Mouse (Mus musculus) embryonic stem cell, embryonic (primary cell): ENCODE results near the gene Olfr433.
"Not testable (repeated sequence)": the region's sequence is repeated elsewhere in the genome, so short reads cannot be mapped to it uniquely, and the experiment has no call there.

Experiments used
- CTCF ChIA-PET, 4 experiments: fragments of 300-600 bp in 2 of 4; fragments of 350-600 bp in 2 of 4; sonication (Branson Sonifier 250); formaldehyde crosslinking; loops; one replicate each; lab custom pipeline; 2022; ENCODE audit warnings: inconsistent platforms in 2 of 4; lab: Charles Lee
- POLR2A ChIA-PET, 4 experiments: fragments of 300-600 bp in 2 of 4; fragments of 350-600 bp in 2 of 4; sonication (Branson Sonifier 250); formaldehyde crosslinking; loops; one replicate each; lab custom pipeline; 2022; ENCODE audit warnings: antibody characterized with exemption in 4 of 4, inconsistent platforms in 1 of 4; lab: Charles Lee

Olfr433 gene

DNA sequence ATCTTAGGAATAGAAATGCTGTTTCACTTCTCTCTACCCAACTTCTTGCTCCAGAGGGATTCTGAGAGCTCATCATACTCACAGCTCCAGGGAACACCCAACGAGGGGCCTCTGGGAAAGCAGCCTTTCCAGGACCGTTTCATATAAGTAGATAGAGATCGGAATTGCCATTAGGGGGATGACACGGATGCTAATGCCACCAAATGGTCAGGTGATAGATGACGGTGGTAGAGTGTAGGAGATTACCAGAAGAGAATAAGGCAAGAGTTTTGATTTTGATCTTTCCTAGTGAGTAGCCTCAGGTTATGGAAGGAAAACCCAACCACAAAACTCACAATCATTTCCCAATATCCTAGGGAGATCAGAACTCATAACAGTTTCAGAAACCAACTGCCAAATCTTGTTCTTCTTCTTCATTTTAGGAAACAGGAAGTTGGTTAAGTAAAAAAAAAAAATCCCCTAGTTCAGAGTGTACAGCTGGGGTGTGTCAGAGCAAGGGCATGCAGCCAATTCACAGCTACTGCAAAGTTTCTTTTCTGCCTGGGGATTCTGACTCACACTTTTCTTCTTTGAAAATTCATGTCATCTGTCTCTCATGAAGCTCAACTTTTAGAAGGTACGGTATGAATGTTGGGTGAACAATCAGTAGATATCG lies at the start of gene Olfr433:
TSS of gene Olfr433 (plus strand) at position 183 of the 655 bp plus-strand sequence.
- POLR2A ChIA-PET, result no interaction called here
- CTCF ChIA-PET, result no interaction called here

- POLR2A ChIA-PET, result no interaction called here
- CTCF ChIA-PET, result no interaction called here
Observed at GRCm38 (mm10) chr1:173995003-173995402, 45.5 kb upstream of the Olfr433 start.

DNA sequence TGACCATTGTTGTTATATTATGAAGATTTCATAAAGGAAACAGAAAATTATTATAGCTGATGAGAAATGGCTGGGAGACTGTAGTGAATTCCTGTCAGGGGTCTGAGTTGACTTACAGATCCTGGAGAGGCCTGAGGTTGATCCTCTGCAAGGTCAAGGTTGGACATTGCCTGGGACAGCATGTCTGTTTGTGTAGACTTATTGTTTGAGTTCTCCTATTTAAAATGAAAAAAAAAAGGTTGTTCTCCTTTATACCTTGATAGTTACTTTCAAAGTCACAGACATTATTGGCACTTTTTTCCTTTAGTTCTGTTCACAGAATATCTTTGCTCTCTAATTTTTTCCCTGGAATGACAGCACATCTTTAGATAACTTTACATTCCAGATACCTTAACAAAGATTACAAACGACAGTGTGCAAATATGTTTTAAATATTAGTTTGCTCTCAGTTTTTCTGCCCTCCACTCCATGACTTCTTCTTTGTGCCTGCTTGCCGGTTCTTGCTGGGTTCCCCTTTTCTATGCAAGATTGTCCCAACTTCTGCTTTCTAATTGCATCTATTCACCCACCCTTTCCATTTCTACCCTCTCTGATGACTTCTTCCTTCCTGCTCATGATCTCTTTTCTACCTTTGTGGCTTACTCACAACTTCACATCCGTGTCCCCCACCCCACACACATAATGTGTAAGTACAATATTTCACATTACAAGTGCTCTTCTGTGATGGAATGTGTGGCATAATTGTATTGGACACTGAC lies 36.0 kb upstream of the Olfr433 start:
- POLR2A ChIA-PET, CTCF ChIA-PET: not testable (repeated sequence)

DNA sequence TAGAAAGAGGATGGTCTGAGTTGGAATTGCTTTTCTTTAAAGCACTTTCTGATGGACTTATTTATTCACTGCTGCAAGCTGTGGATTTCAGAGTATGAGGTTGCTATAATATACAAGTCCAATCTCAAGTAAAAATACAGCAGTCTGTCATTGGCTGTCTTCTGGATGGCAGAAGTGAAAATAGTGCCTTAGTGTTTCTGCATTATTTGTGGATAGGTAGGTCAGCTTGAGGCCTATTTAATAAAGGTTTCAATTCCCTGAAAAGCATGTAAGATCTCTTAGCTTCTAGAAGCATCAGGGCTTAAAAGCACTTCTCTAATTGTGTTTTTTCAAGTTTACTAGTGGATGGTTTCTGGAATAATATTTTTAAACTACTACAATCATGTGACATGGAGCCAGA lies 33.5 kb upstream of the Olfr433 start:
- CTCF ChIA-PET, POLR2A ChIA-PET: not testable (repeated sequence)

- CTCF ChIA-PET, result no interaction called here
- POLR2A ChIA-PET, result no interaction called here
Observed at GRCm38 (mm10) chr1:174031698-174032097, 8.8 kb upstream of the Olfr433 start, which contains the start of gene Ifi205. Gene Ifi205 (minus strand): TSS chr1:174031810.

GRCm38 (mm10) chr1:174035841-174036240 lies 4.7 kb upstream of the Olfr433 start:
- ChIA-PET POLR2A (no interaction called here), CTCF (no interaction called here)

DNA sequence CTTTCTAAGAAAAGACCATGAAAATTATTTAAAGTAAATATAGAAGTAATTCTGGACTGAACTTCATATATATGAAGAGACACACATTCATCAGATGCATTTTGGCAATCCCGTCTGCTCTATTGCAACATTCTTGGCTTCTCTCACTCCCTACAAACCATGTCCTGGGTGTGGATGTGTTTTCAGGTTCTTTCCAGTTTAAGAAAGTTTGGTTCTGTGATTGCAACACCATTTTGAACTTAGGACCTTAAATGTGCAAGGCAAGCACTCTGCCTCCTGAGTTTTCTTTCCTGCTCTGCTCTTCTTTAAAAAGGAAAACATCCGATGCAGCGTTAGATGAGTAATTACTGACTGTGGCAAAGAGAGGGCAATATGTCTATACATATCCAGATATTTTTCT lies 2.0 kb upstream of the Olfr433 start:
- ChIA-PET POLR2A (no interaction called here), CTCF (no interaction called here)

DNA sequence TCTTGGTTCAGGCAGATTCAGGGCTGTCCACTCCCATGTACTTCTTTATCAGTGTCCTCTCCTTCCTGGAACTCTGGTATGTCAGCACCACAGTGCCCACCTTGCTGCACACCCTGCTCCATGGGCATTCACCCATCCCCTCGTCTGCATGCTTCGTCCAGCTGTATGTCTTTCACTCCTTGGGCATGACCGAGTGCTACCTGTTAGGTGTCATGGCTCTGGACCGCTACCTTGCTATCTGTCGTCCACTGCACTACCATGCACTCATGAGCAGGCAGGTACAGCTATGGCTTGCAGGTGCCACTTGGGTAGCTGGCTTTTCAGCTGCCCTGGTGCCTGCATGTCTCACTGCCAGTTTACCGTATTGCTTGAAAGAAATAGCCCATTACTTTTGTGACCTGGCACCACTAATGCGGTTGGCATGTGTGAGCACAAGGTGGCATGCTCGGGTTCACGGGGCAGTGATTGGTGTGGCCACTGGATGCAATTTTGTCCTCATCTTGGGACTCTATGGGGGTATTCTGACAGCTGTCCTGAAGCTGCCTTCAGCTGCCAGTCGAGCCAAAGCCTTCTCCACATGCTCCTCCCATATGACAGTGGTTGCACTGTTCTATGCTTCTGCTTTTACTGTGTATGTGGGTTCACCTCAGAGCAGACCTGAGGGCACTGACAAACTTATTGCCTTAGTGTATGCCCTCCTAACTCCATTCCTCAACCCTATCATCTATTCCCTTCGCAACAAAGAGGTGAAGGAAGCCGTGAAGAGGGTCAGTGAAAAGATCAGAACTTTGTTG lies 1.8 kb downstream of the Olfr433 start:
- CTCF ChIA-PET, POLR2A ChIA-PET: not testable (repeated sequence)

DNA sequence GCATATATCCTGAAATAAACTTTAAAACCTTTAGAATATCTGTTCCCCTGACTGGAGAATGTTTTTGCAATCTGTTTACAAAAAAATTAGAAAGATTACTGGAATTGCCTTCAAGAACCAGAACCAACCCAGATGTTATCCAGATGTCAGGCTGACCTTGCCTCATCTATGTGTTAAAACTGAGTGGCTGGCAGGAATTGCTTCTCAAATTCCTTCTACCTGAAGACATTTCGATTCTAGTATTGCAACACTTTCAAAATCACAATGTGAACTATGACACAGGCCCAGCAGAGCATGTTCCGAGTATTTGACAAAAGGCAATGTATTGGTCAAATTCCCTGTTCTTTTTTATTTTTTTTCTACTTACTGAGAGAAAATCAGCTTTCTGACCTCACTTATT lies 3.9 kb downstream of the Olfr433 start:
- POLR2A ChIA-PET, result no interaction called here
- CTCF ChIA-PET, result no interaction called here

- CTCF ChIA-PET, POLR2A ChIA-PET: not testable (repeated sequence)
Observed at GRCm38 (mm10) chr1:174048227-174048626, 7.7 kb downstream of the Olfr433 start.

- CTCF ChIA-PET, result no interaction called here
- POLR2A ChIA-PET, result no interaction called here
Observed at GRCm38 (mm10) chr1:174048893-174049292, 8.4 kb downstream of the Olfr433 start, which contains the start of gene Olfr432. Gene Olfr432 (plus strand): TSS chr1:174049205.

GRCm38 (mm10) chr1:174049357-174049756 lies 8.9 kb downstream of the Olfr433 start:
- POLR2A ChIA-PET, CTCF ChIA-PET: not testable (repeated sequence)

- POLR2A ChIA-PET, result no interaction called here
- CTCF ChIA-PET, result no interaction called here
Observed at GRCm38 (mm10) chr1:174050532-174050931, 10.0 kb downstream of the Olfr433 start.

DNA sequence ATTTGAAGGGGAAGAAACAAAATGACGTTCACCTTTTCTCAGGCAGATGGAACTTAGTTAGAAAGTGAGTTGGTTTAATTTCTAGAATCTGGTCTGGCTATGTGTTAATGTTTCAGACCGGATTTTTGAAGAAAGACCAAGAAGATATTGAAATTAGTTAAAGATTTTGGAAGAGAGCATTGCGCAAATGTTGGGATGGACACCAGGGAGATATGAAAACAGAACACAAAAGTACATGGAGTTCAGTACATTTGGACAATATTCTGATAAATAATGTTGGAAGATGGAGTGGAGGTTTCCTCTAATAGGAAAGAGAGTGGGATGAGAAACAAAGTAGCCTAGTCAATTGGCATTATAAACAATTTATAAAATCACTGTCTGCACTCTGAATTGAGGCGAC lies 11.0 kb downstream of the Olfr433 start:
- CTCF ChIA-PET, result no interaction called here
- POLR2A ChIA-PET, result no interaction called here

- CTCF ChIA-PET, result no interaction called here
- POLR2A ChIA-PET, result no interaction called here
Observed at GRCm38 (mm10) chr1:174051931-174052536, 11.5 kb downstream of the Olfr433 start.

DNA sequence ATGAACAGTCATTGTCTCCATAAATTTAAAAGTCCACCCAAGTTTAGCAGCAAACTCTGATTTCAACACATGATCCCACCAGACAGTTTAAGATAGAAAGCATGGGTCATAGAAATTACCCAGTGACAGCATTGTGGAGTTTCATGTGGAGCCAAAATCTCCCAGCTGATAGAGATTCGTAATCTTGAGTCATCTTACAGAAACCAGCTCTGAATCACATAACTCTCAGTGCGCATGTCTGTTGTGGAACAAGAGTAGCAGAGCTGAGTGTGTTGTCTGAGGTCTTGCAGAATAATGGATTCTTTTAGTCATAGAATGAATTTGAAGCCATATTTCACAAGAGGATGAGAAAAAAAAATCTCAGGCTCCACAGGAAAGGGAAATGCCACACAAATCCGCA lies 12.5 kb downstream of the Olfr433 start:
- CTCF ChIA-PET, result no interaction called here
- POLR2A ChIA-PET, result no interaction called here

DNA sequence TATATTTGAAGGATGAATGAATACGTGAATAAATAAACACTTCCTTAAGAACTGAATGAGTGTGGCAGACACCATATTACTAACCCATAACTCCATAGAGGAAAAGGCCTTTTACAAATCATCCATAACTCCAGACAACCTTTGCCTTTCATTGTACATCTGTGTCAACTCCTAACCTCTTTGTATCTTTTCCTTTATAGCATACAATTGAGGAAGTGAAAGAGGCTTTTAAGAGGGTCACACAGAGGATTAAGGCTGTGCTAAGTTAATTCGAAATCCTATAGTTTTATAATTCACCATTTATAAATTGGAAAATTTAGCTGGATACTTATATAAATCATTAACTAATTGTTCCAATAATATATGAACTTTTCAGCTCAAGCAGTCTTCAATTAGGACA lies 14.7 kb downstream of the Olfr433 start:
- CTCF ChIA-PET, result no interaction called here
- POLR2A ChIA-PET, result no interaction called here

- POLR2A ChIA-PET, result no interaction called here
- CTCF ChIA-PET, result no interaction called here
Observed at GRCm38 (mm10) chr1:174066305-174066704, 25.8 kb downstream of the Olfr433 start, which contains the start of gene Olfr430. Gene Olfr430 (plus strand): TSS chr1:174066605.

GRCm38 (mm10) chr1:174084031-174084430 lies 43.5 kb downstream of the Olfr433 start, which contains the start of gene Olfr429:
Gene Olfr429 (plus strand): TSS chr1:174084331.
- CTCF ChIA-PET, result no interaction called here
- POLR2A ChIA-PET, result no interaction called here
